Mouse (Mus musculus): ENCODE measurements around the gene Ccnjl. TPM values are rescaled to one million over a fixed set of nuclear protein-coding genes. Genes with fewer than 3 reads are reported as not detected.

The Ccnjl gene
- total and polyA plus RNA-seq, 3 experiments: 2.0 to 3.0 (median 2.1) TPM

- 20% methylated on average over 3 of the region's 3 CpGs for WGBS
- DNase-seq: peak; percentile 48 to 50
- Histone ChIP-seq H3K36me3 (ENCODE audit: control insufficient read depth, insufficient read depth, low read length) (no peaks in the 10 kb centered on the region), H3K79me2 (replicated peaks; ENCODE audit: control insufficient read depth, insufficient read depth, low read length) (no peaks in the 10 kb centered on the region), H3K27ac (no peak overlapping the region), H3K4me1 (ENCODE audit: control insufficient read depth, insufficient read depth, low read length) (peaks cover 1% of the 10 kb centered on the region; the same call in 1 of the 2 replicates), H3K27me3 (ENCODE audit: control insufficient read depth, insufficient read depth, low read length) (no peaks in the 10 kb centered on the region), H3K4me3 (no peak overlapping the region), H3K9ac (ENCODE audit: low read depth, low read length) (no peak overlapping the region)
- TF ChIP-seq POLR2A (IDR thresholded peaks at IDR 0.05; ENCODE audit: insufficient read depth, low read depth, low read length) (no peak), EP300 (IDR thresholded peaks at IDR 0.05; ENCODE audit: insufficient read depth, low read depth, low read length) (no peak), CTCF (IDR thresholded peaks at IDR 0.05) (no peak)
- intact Hi-C loops (cut with DNase I): loop anchor here (2.0 kb wide), 1 partner anchor 65 kb away; no protein-coding TSS in a partner anchor
Observed at GRCm38 (mm10) chr11:43495532-43495931, 33.1 kb upstream of the Ccnjl start.

GRCm38 (mm10) chr11:43501256-43501655 lies 27.3 kb upstream of the Ccnjl start:
- H3K79me2 ChIP-seq (replicated peaks; ENCODE audit: control insufficient read depth, insufficient read depth, low read length): no peaks in the 10 kb centered on the region
- TF ChIP-seq EP300 (IDR thresholded peaks at IDR 0.05; ENCODE audit: insufficient read depth, low read depth, low read length): no peak
- no peak for TF ChIP-seq POLR2A (IDR thresholded peaks at IDR 0.05; ENCODE audit: insufficient read depth, low read depth, low read length)
- TF ChIP-seq CTCF (IDR thresholded peaks at IDR 0.05): no peak
- H3K4me1 ChIP-seq (ENCODE audit: control insufficient read depth, insufficient read depth, low read length): no peaks in the 10 kb centered on the region
- H3K27me3 ChIP-seq (ENCODE audit: control insufficient read depth, insufficient read depth, low read length): no peaks in the 10 kb centered on the region
- intact Hi-C loops (cut with DNase I): no loop called here
- no peak for DNase-seq
- no peak overlapping the region for H3K27ac ChIP-seq
- H3K9ac ChIP-seq (ENCODE audit: low read depth, low read length): no peak overlapping the region
- WGBS: 84% methylated on average over 6 of the region's 6 CpGs
- H3K4me3 ChIP-seq: no peak overlapping the region
- no peaks in the 10 kb centered on the region for H3K36me3 ChIP-seq (ENCODE audit: control insufficient read depth, insufficient read depth, low read length)

GRCm38 (mm10) chr11:43505188-43505587 lies 23.4 kb upstream of the Ccnjl start:
- H3K9ac ChIP-seq (ENCODE audit: low read depth, low read length): no peak overlapping the region
- DNase-seq: no peak
- H3K4me3 ChIP-seq: no peak overlapping the region
- no peaks in the 10 kb centered on the region for H3K79me2 ChIP-seq (replicated peaks; ENCODE audit: control insufficient read depth, insufficient read depth, low read length)
- H3K4me1 ChIP-seq (ENCODE audit: control insufficient read depth, insufficient read depth, low read length): no peaks in the 10 kb centered on the region
- no peak overlapping the region for H3K27ac ChIP-seq
- no peaks in the 10 kb centered on the region for H3K27me3 ChIP-seq (ENCODE audit: control insufficient read depth, insufficient read depth, low read length)
- no peaks in the 10 kb centered on the region for H3K36me3 ChIP-seq (ENCODE audit: control insufficient read depth, insufficient read depth, low read length)
- intact Hi-C loops (cut with DNase I): no loop called here
- WGBS: 76% methylated on average over 7 of the region's 7 CpGs
- TF ChIP-seq CTCF (IDR thresholded peaks at IDR 0.05): no peak
- TF ChIP-seq POLR2A (IDR thresholded peaks at IDR 0.05; ENCODE audit: insufficient read depth, low read depth, low read length): no peak
- TF ChIP-seq EP300 (IDR thresholded peaks at IDR 0.05; ENCODE audit: insufficient read depth, low read depth, low read length): no peak

GRCm38 (mm10) chr11:43507976-43508375 lies 20.6 kb upstream of the Ccnjl start:
- no peak for DNase-seq
- Histone ChIP-seq H3K79me2 (replicated peaks; ENCODE audit: control insufficient read depth, insufficient read depth, low read length) (no peaks in the 10 kb centered on the region), H3K27ac (no peak overlapping the region), H3K4me3 (no peak overlapping the region), H3K4me1 (ENCODE audit: control insufficient read depth, insufficient read depth, low read length) (no peaks in the 10 kb centered on the region), H3K27me3 (ENCODE audit: control insufficient read depth, insufficient read depth, low read length) (no peaks in the 10 kb centered on the region), H3K36me3 (ENCODE audit: control insufficient read depth, insufficient read depth, low read length) (no peaks in the 10 kb centered on the region), H3K9ac (ENCODE audit: low read depth, low read length) (no peak overlapping the region)
- TF ChIP-seq CTCF (IDR thresholded peaks at IDR 0.05) (no peak), POLR2A (IDR thresholded peaks at IDR 0.05; ENCODE audit: insufficient read depth, low read depth, low read length) (no peak), EP300 (IDR thresholded peaks at IDR 0.05; ENCODE audit: insufficient read depth, low read depth, low read length) (no peak)
- intact Hi-C loops (cut with DNase I): no loop called here
- 53% methylated on average over 6 of the region's 6 CpGs for WGBS

GRCm38 (mm10) chr11:43509878-43510277 lies 18.7 kb upstream of the Ccnjl start:
- Histone ChIP-seq H3K36me3 (ENCODE audit: control insufficient read depth, insufficient read depth, low read length) (no peaks in the 10 kb centered on the region), H3K79me2 (replicated peaks; ENCODE audit: control insufficient read depth, insufficient read depth, low read length) (no peaks in the 10 kb centered on the region), H3K4me3 (no peak overlapping the region), H3K27ac (no peak overlapping the region), H3K4me1 (ENCODE audit: control insufficient read depth, insufficient read depth, low read length) (no peaks in the 10 kb centered on the region), H3K9ac (ENCODE audit: low read depth, low read length) (no peak overlapping the region), H3K27me3 (ENCODE audit: control insufficient read depth, insufficient read depth, low read length) (no peaks in the 10 kb centered on the region)
- WGBS: 90% methylated on average over 5 of the region's 5 CpGs
- TF ChIP-seq POLR2A (IDR thresholded peaks at IDR 0.05; ENCODE audit: insufficient read depth, low read depth, low read length) (no peak), EP300 (IDR thresholded peaks at IDR 0.05; ENCODE audit: insufficient read depth, low read depth, low read length) (no peak), CTCF (IDR thresholded peaks at IDR 0.05) (no peak)
- no peak for DNase-seq
- intact Hi-C loops (cut with DNase I): no loop called here

GRCm38 (mm10) chr11:43512661-43513190 lies 15.9 kb upstream of the Ccnjl start:
- no peak overlapping the region for H3K27ac ChIP-seq
- no peak overlapping the region for H3K4me3 ChIP-seq
- no peak overlapping the region for H3K9ac ChIP-seq (ENCODE audit: low read depth, low read length)
- H3K79me2 ChIP-seq (replicated peaks; ENCODE audit: control insufficient read depth, insufficient read depth, low read length): no peaks in the 10 kb centered on the region
- no peak for DNase-seq
- no peaks in the 10 kb centered on the region for H3K4me1 ChIP-seq (ENCODE audit: control insufficient read depth, insufficient read depth, low read length)
- 82% methylated on average over 2 of the region's 2 CpGs for WGBS
- intact Hi-C loops (cut with DNase I): no loop called here
- no peaks in the 10 kb centered on the region for H3K27me3 ChIP-seq (ENCODE audit: control insufficient read depth, insufficient read depth, low read length)
- no peaks in the 10 kb centered on the region for H3K36me3 ChIP-seq (ENCODE audit: control insufficient read depth, insufficient read depth, low read length)
- TF ChIP-seq POLR2A (IDR thresholded peaks at IDR 0.05; ENCODE audit: insufficient read depth, low read depth, low read length) (no peak), CTCF (IDR thresholded peaks at IDR 0.05) (no peak), EP300 (IDR thresholded peaks at IDR 0.05; ENCODE audit: insufficient read depth, low read depth, low read length) (no peak)
